Mouse (Mus musculus) C3H10T1/2 (cell line): ENCODE results near the gene Lipo2. TPM values are rescaled to one million over a fixed set of nuclear protein-coding genes. Genes with fewer than 3 reads are reported as not detected.

Experiments used
- polyA plus RNA-seq, 2 experiments: library from polyadenylated mRNA; unstranded; fragments of >200 nt; fragmentation: generic; extraction: Trizol; gene quantifications; one replicate each; pipeline ENCODE4 v1.2.1; 2012; ENCODE audit warnings: missing spikeins in 2 of 2

The Lipo2 gene
- not detected for polyA plus RNA-seq

DNA sequence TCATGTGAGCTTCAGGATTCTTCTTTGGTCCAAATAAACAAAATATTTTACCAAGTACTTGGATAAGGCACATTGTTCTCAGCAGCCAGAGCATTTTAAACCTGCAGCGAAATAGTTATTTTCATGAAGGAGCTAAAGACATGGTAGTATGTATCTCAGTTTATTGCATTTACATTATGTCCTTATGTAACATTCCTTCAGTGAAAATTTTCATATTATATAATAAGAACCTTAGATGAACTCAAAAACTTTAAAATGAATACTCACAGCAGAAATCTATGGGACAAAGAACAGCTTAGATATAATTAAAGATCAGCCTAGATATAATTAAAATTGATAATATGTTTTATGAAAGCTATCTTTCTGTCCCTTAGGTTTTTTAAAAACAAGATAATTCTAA lies at the start of gene Lipo2:
Gene Lipo2 (minus strand): TSS at position 101 of the 400 bp plus-strand sequence.

DNA sequence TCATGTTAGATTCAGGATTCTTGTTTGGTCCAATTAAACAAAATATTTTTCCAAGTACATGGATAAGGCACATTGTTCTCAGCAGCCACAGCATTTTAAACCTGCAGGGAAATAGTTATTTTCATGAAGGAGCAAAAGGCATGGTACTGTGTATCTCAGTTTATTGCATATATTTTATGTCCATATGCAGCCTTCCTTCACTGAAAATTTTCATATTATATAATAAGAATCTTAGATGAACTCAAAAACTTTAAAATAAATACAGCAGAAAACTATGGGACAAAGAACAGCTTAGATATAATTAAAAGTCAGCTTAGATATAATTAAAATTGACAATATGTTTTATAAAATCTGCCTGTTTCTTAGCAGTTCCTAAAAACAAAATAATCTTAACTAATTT lies 36.2 kb upstream of the Lipo2 start, which contains the start of gene Lipo1:
Gene Lipo1 (minus strand): TSS at position 101 of the 400 bp plus-strand sequence.

DNA sequence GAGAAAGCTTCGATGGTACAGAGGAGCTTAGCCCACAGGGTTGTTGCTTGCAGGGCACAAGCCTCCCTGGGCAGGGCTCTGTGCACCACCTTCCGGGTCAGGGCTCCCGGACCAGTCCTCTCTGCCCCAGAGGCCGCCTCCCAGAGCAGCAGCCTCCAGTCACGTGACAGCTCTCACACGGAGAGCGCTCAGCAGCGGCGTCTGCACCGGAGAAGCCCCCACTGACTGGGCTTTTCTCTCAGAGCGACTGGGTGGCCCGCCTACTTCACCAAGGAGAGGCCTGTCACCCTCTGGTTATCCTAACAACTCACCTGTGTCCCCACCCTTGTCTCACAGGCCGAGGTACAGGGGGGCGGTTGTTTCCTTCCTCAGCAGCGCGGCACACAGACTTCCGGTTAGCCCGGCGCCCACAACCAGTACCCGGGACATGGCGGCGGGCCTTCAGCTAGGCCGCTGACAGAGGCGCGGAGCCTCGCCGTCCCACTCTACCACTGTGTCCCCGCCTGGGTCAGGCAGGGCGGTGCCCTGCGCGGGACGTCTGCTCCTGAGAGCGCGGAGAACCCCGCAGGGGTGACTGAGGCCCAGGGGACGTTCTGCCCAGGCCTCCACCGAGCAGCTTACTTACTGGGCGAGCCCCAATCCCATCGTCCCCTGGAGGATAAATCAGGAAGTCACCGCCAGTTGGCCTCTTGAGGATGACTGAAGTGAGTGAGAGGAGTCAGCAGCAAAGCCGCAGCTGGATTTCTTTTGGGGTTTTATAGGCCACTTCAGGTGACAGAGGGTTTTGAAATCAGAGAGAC lies 10.3 kb upstream of the Lipo2 start, which contains the start of gene Lipo3:
Gene Lipo3 (minus strand): TSS at position 665 of the 800 bp plus-strand sequence.

Other genes starting within 250 kb of the Lipo2 start
- not detected for gene Lipo4, start 233.6 kb downstream of the Lipo2 start, polyA plus RNA-seq
- gene Gm8978, start 126.1 kb downstream of the Lipo2 start, polyA plus RNA-seq = not detected
- under 1 TPM in 1 of 2 experiments, not detected in 1; 0.12 TPM for gene Lipo3, start 10.6 kb upstream of the Lipo2 start, polyA plus RNA-seq
- gene Lipo1, start 36.1 kb upstream of the Lipo2 start, polyA plus RNA-seq = not detected
- not detected for gene Lipf, start 209.8 kb upstream of the Lipo2 start, polyA plus RNA-seq